ENCODE assay signal across 8 mouse cellular contexts in genomic region chr7:28378769-28379651, GRCm38 (mm10). TPM values are rescaled to one million over a fixed set of nuclear protein-coding genes. Genes with fewer than 3 reads are reported as not detected.
DNase-seq lines count a peak whose midpoint lies in the region; ATAC-seq and TF ChIP-seq lines count a peak whose summit lies in the region.

No protein-coding gene starts in this region.

- peaks cover 4% of the 10 kb centered on the region for H3K4me1 ChIP-seq in ES-Bruce4 (ENCODE audit: control insufficient read depth, insufficient read depth, low read length)
- peaks cover 67% of the 10 kb centered on the region for H3K4me1 ChIP-seq in forebrain, embryonic 13.5 days
- H3K4me1 ChIP-seq in lung, embryonic 15.5 days: peaks cover 73% of the 10 kb centered on the region
- peaks cover 55% of the 10 kb centered on the region for H3K4me1 ChIP-seq in olfactory bulb, adult 2 months (ENCODE audit: control insufficient read depth, insufficient read depth, low read length)

- ATAC-seq in cerebellum, adult (ENCODE audit: insufficient number of reproducible peaks, low FRiP score, low TSS enrichment): 0 out of 2 replicates have a peak, but pooled peaks have one; percentile 31
- ATAC-seq in forebrain, embryonic 13.5 days: peak; percentile 59
- peak; percentile 16 for ATAC-seq in lung, embryonic 15.5 days (ENCODE audit: borderline replicate concordance, extremely low read depth, low FRiP score, low TSS enrichment)

- intact Hi-C loops in heart, postnatal 14 days (cut with DNase I): no loop called here

- H3K4me2 ChIP-seq in forebrain, embryonic 13.5 days: peak overlapping the region; percentile 91
- peak overlapping the region; percentile 83 for H3K4me2 ChIP-seq in lung, embryonic 15.5 days

- H3K9me3 ChIP-seq in ES-Bruce4 (replicated peaks; ENCODE audit: control insufficient read depth, insufficient read depth, low read length, poor library complexity, severe bottlenecking): no peaks in the 10 kb centered on the region
- H3K9me3 ChIP-seq in forebrain, embryonic 13.5 days (replicated peaks): no peaks in the 10 kb centered on the region
- no peaks in the 10 kb centered on the region for H3K9me3 ChIP-seq in lung, embryonic 15.5 days

- no peaks in the 10 kb centered on the region for H3K27me3 ChIP-seq in ES-Bruce4 (ENCODE audit: control insufficient read depth, insufficient read depth, low read length, poor library complexity, severe bottlenecking)
- 0 out of 2 replicates have a peak, but pooled peaks cover 2% of the 10 kb centered on the region for H3K27me3 ChIP-seq in forebrain, embryonic 13.5 days
- H3K27me3 ChIP-seq in lung, embryonic 15.5 days: no peaks in the 10 kb centered on the region

- peak overlapping the region; percentile 82 for H3K27ac ChIP-seq in ES-Bruce4 (ENCODE audit: insufficient read depth, low read length)
- H3K27ac ChIP-seq in forebrain, embryonic 13.5 days: peak overlapping the region; percentile 69
- peak overlapping the region; percentile 94 for H3K27ac ChIP-seq in layer of hippocampus, adult 2 months
- peak overlapping the region; percentile 98 for H3K27ac ChIP-seq in lung, embryonic 15.5 days
- peak overlapping the region; percentile 70 for H3K27ac ChIP-seq in olfactory bulb, adult 2 months (ENCODE audit: insufficient read depth, low read depth, low read length)

- TF ChIP-seq CTCF in ES-Bruce4 (IDR thresholded peaks at IDR 0.05; ENCODE audit: low read depth, low read length): no peak
- no peak for TF ChIP-seq CTCF in layer of hippocampus, adult 2 months (conservative IDR thresholded peaks at IDR 0.05)
- no peak for TF ChIP-seq CTCF in olfactory bulb, adult 2 months (IDR thresholded peaks at IDR 0.05; ENCODE audit: insufficient read depth, low read depth, low read length)

- peaks cover 4% of the 10 kb centered on the region for H3K36me3 ChIP-seq in ES-Bruce4 (ENCODE audit: control insufficient read depth, insufficient read depth, low read length, poor library complexity, severe bottlenecking)
- no peaks in the 10 kb centered on the region for H3K36me3 ChIP-seq in forebrain, embryonic 13.5 days (ENCODE audit: poor library complexity, severe bottlenecking)
- H3K36me3 ChIP-seq in lung, embryonic 15.5 days: no peaks in the 10 kb centered on the region

- TF ChIP-seq POLR2A in ES-Bruce4 (IDR thresholded peaks at IDR 0.05; ENCODE audit: insufficient read depth, low read length): peak; percentile 97
- peak; percentile 55; the same call in 1 of the 2 replicates for TF ChIP-seq POLR2A in olfactory bulb, adult 2 months (IDR thresholded peaks at IDR 0.05; ENCODE audit: insufficient read depth, low read depth, low read length)

- peak; percentile 98 for DNase-seq in heart, postnatal 14 days
- DNase-seq in layer of hippocampus, adult 2 months (ENCODE audit: low spot score in 2 of 2): peak; percentile 66 to 79
- peak; percentile 86 to 89 for DNase-seq in thymus, adult 18-20 months

- under 1% methylated on average over 53 of the region's 53 CpGs for WGBS in forebrain, embryonic 13.5 days
- WGBS in lung, embryonic 15.5 days: 1% methylated on average over 53 of the region's 53 CpGs
- WGBS in olfactory bulb, adult 2 months: 8% methylated on average over 53 of the region's 53 CpGs

- TF ChIP-seq EP300 in ES-Bruce4 (IDR thresholded peaks at IDR 0.05; ENCODE audit: insufficient read depth, low read depth, low read length): peak; percentile 61; the same call in 1 of the 2 replicates

- peak overlapping the region; percentile 95 for H3K9ac ChIP-seq in ES-Bruce4 (ENCODE audit: low read depth, poor library complexity, severe bottlenecking)
- H3K9ac ChIP-seq in forebrain, embryonic 13.5 days: peak overlapping the region; percentile 81
- peak overlapping the region; percentile 82 for H3K9ac ChIP-seq in lung, embryonic 15.5 days

- peak overlapping the region; percentile 87 for H3K4me3 ChIP-seq in ES-Bruce4 (ENCODE audit: low read depth, low read length)
- peak overlapping the region; percentile 61 for H3K4me3 ChIP-seq in forebrain, embryonic 13.5 days
- peak overlapping the region; percentile 59 for H3K4me3 ChIP-seq in layer of hippocampus, adult 2 months
- peak overlapping the region; percentile 68 for H3K4me3 ChIP-seq in lung, embryonic 15.5 days
- peak overlapping the region; percentile 52 for H3K4me3 ChIP-seq in olfactory bulb, adult 2 months (ENCODE audit: insufficient read depth, low read depth, low read length)

RNA-seq across cellular contexts. Expression of gene Zfp36, which starts 1.0 kb away (rescaled TPM):
- polyA plus RNA-seq in ES-Bruce4 (2011; ENCODE audit: insufficient read depth, insufficient read length, low read depth, missing spikeins): 25.7 and 26.0 TPM in 2 replicates
- 4.5 and 4.8 TPM in 2 replicates for polyA plus RNA-seq in forebrain, embryonic 13.5 days (2015; fragmentation: Nextera tagmentation; extraction: Ambion mirVana)
- 10 to 100 TPM; 25.7 to 27.6 TPM for total RNA-seq in heart, postnatal 14 days (2021)
- total RNA-seq in layer of hippocampus, adult 2 months (2021): 1 to 10 TPM; 2.0 to 3.2 TPM
- polyA plus RNA-seq in lung, embryonic 15.5 days (2015; fragmentation: Nextera tagmentation; extraction: Ambion mirVana): 16.4 and 17.9 TPM in 2 replicates
- not detected in 2 replicates for polyA plus RNA-seq in olfactory bulb, adult 2 months (2012; ENCODE audit: insufficient read depth, insufficient read length, low replicate concordance, missing spikeins)

RNA-seq across cellular contexts. Expression of gene Plekhg2, which starts 6.6 kb away (rescaled TPM):
- polyA plus RNA-seq in ES-Bruce4 (2011; ENCODE audit: insufficient read depth, insufficient read length, low read depth, missing spikeins): 85.5 and 90.1 TPM in 2 replicates
- polyA plus RNA-seq in forebrain, embryonic 13.5 days (2015; fragmentation: Nextera tagmentation; extraction: Ambion mirVana): 43.1 and 50.0 TPM in 2 replicates
- total RNA-seq in heart, postnatal 14 days (2021): 10 to 100 TPM; 32.1 to 32.5 TPM
- total RNA-seq in layer of hippocampus, adult 2 months (2021): 1 to 10 TPM; 5.9 to 6.8 TPM
- polyA plus RNA-seq in lung, embryonic 15.5 days (2015; fragmentation: Nextera tagmentation; extraction: Ambion mirVana): 59.4 and 67.9 TPM in 2 replicates
- polyA plus RNA-seq in olfactory bulb, adult 2 months (2012; ENCODE audit: insufficient read depth, insufficient read length, low replicate concordance, missing spikeins): not detected in 2 replicates

RNA-seq across cellular contexts. Expression of gene Med29, which starts 13.5 kb away (rescaled TPM):
- polyA plus RNA-seq in ES-Bruce4 (2011; ENCODE audit: insufficient read depth, insufficient read length, low read depth, missing spikeins): 16.6 and 18.1 TPM in 2 replicates
- 49.3 and 51.5 TPM in 2 replicates for polyA plus RNA-seq in forebrain, embryonic 13.5 days (2015; fragmentation: Nextera tagmentation; extraction: Ambion mirVana)
- 10 to 100 TPM; 18.4 to 19.9 TPM for total RNA-seq in heart, postnatal 14 days (2021)
- 10 to 100 TPM; 17.7 to 18.7 TPM for total RNA-seq in layer of hippocampus, adult 2 months (2021)
- 51.2 and 53.8 TPM in 2 replicates for polyA plus RNA-seq in lung, embryonic 15.5 days (2015; fragmentation: Nextera tagmentation; extraction: Ambion mirVana)
- not detected in 2 replicates for polyA plus RNA-seq in olfactory bulb, adult 2 months (2012; ENCODE audit: insufficient read depth, insufficient read length, low replicate concordance, missing spikeins)

RNA-seq across cellular contexts. Expression of gene Paf1, which starts 13.7 kb away (rescaled TPM):
- 88.7 and 96.2 TPM in 2 replicates for polyA plus RNA-seq in ES-Bruce4 (2011; ENCODE audit: insufficient read depth, insufficient read length, low read depth, missing spikeins)
- polyA plus RNA-seq in forebrain, embryonic 13.5 days (2015; fragmentation: Nextera tagmentation; extraction: Ambion mirVana): 95.4 and 97.1 TPM in 2 replicates
- total RNA-seq in heart, postnatal 14 days (2021): 10 to 100 TPM; 46.2 to 47.7 TPM
- total RNA-seq in layer of hippocampus, adult 2 months (2021): 10 to 100 TPM; 68.4 to 79.0 TPM
- polyA plus RNA-seq in lung, embryonic 15.5 days (2015; fragmentation: Nextera tagmentation; extraction: Ambion mirVana): 80.7 and 88.2 TPM in 2 replicates
- polyA plus RNA-seq in olfactory bulb, adult 2 months (2012; ENCODE audit: insufficient read depth, insufficient read length, low replicate concordance, missing spikeins): 1,326 TPM in 1 of 2 replicates, not detected in the other

RNA-seq across cellular contexts. Expression of gene Rps16, which starts 28.6 kb away (rescaled TPM):
- polyA plus RNA-seq in ES-Bruce4 (2011; ENCODE audit: insufficient read depth, insufficient read length, low read depth, missing spikeins): 1,972 and 2,086 TPM in 2 replicates
- 644 and 704 TPM in 2 replicates for polyA plus RNA-seq in forebrain, embryonic 13.5 days (2015; fragmentation: Nextera tagmentation; extraction: Ambion mirVana)
- total RNA-seq in heart, postnatal 14 days (2021): 100 to 1,000 TPM; 540 to 612 TPM
- total RNA-seq in layer of hippocampus, adult 2 months (2021): 100 to 1,000 TPM; 490 to 496 TPM
- 979 and 1,114 TPM in 2 replicates for polyA plus RNA-seq in lung, embryonic 15.5 days (2015; fragmentation: Nextera tagmentation; extraction: Ambion mirVana)
- polyA plus RNA-seq in olfactory bulb, adult 2 months (2012; ENCODE audit: insufficient read depth, insufficient read length, low replicate concordance, missing spikeins): 767 TPM in 1 of 2 replicates, not detected in the other

Comparison
In these comparisons a context has a peak if more than half of its experiments do, and no peak if none do; other contexts are left out.
1. Peak in every context shown above with its lines: DNase-seq, ATAC-seq, H3K4me3 ChIP-seq and H3K27ac ChIP-seq.